Mouse (Mus musculus): ENCODE measurements at regions not wholly inside any gene's neighbourhood (a gene's known extent, or its start where the extent isn't known, plus 50 kb on each side); places are given as distances from the start of the nearest gene placed in this dataset.

DNA sequence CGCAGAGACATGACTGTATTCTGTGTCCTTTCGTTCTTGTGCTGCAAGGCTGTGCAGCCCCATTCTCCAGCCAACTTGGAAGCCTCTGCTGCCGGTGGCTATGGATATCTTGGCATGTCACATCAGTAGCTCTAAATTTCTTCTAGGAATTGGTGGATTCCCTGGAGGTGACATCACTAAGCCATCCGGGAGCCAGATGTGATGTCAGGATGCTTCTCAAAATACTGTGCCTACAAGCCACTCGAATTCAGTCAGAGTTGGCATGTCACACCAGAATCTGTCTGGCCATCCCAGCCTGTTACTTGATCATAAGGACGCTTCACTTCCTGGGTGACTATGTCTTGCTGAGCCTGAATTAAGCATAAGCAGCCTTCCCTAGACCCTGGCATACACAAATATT lies 359.9 kb downstream of the Mctp2 start:
- Histone ChIP-seq H3K36me3 (ENCODE audit: insufficient read depth, low read length) (no peaks in the 10 kb centered on the region), H3K27me3 (ENCODE audit: insufficient read depth, low read length) (no peaks in the 10 kb centered on the region), H3K4me3 (ENCODE audit: low read length) (no peak overlapping the region), H3K4me2 (replicated peaks; ENCODE audit: low read depth, low read length) (no peak overlapping the region), H3K9ac (replicated peaks; ENCODE audit: low read length) (no peak overlapping the region), H3K4me1 (ENCODE audit: insufficient read depth, low read length) (no peaks in the 10 kb centered on the region), H3K27ac (ENCODE audit: low read length) (no peak overlapping the region), H3K9me3 (ENCODE audit: low read length) (no peaks in the 10 kb centered on the region)
- WGBS, result 87% methylated on average over 6 of the region's 6 CpGs
- ATAC-seq (ENCODE audit: low FRiP score, low TSS enrichment), result no peak

GRCm38 (mm10) chr7:71943078-71944042 lies 363.0 kb downstream of the Mctp2 start:
- H3K27me3 ChIP-seq (ENCODE audit: insufficient read depth, low read length), result no peaks in the 10 kb centered on the region
- 53% methylated on average over 16 of the region's 16 CpGs for WGBS

GRCm38 (mm10) chr7:71937731-71938130 lies 368.7 kb downstream of the Mctp2 start:
- no peak for ATAC-seq (ENCODE audit: low FRiP score, low TSS enrichment)
- 55% methylated on average over 3 of the region's 3 CpGs for WGBS
- H3K9ac ChIP-seq (replicated peaks; ENCODE audit: low read length), result no peak overlapping the region

More at GRCm38 (mm10) chr7:71943078-71944042, 363.0 kb downstream of the Mctp2 start:
- no peaks in the 10 kb centered on the region for H3K9me3 ChIP-seq (ENCODE audit: low read length)
- H3K4me2 ChIP-seq (replicated peaks; ENCODE audit: low read depth, low read length), result no peak overlapping the region
- no peak overlapping the region for H3K9ac ChIP-seq (replicated peaks; ENCODE audit: low read length)
- H3K4me3 ChIP-seq (ENCODE audit: low read length), result no peak overlapping the region
- no peaks in the 10 kb centered on the region for H3K36me3 ChIP-seq (ENCODE audit: insufficient read depth, low read length)
- no peak overlapping the region for H3K27ac ChIP-seq (ENCODE audit: low read length)
- no peak for ATAC-seq (ENCODE audit: low FRiP score, low TSS enrichment)
- no peaks in the 10 kb centered on the region for H3K4me1 ChIP-seq (ENCODE audit: insufficient read depth, low read length)

GRCm38 (mm10) chr7:71936690-71937089 lies 369.7 kb downstream of the Mctp2 start:
- H3K27ac ChIP-seq (ENCODE audit: low read length), result peak overlapping the region; percentile 54

More at GRCm38 (mm10) chr7:71937731-71938130, 368.7 kb downstream of the Mctp2 start:
- H3K4me2 ChIP-seq (replicated peaks; ENCODE audit: low read depth, low read length), result no peak overlapping the region
- no peaks in the 10 kb centered on the region for H3K9me3 ChIP-seq (ENCODE audit: low read length)
- no peak overlapping the region for H3K4me3 ChIP-seq (ENCODE audit: low read length)
- no peaks in the 10 kb centered on the region for H3K4me1 ChIP-seq (ENCODE audit: insufficient read depth, low read length)
- no peaks in the 10 kb centered on the region for H3K36me3 ChIP-seq (ENCODE audit: insufficient read depth, low read length)
- no peaks in the 10 kb centered on the region for H3K27me3 ChIP-seq (ENCODE audit: insufficient read depth, low read length)
- H3K27ac ChIP-seq (ENCODE audit: low read length), result no peak overlapping the region

More at GRCm38 (mm10) chr7:71936690-71937089, 369.7 kb downstream of the Mctp2 start:
- Histone ChIP-seq H3K9ac (replicated peaks; ENCODE audit: low read length) (no peak overlapping the region), H3K27me3 (ENCODE audit: insufficient read depth, low read length) (no peaks in the 10 kb centered on the region), H3K4me3 (ENCODE audit: low read length) (no peak overlapping the region), H3K4me1 (ENCODE audit: insufficient read depth, low read length) (no peaks in the 10 kb centered on the region), H3K4me2 (replicated peaks; ENCODE audit: low read depth, low read length) (no peak overlapping the region), H3K36me3 (ENCODE audit: insufficient read depth, low read length) (no peaks in the 10 kb centered on the region), H3K9me3 (ENCODE audit: low read length) (no peaks in the 10 kb centered on the region)
- peak; percentile 39; the same call in 1 of the 2 replicates for ATAC-seq (ENCODE audit: low FRiP score, low TSS enrichment)
- 57% methylated on average over 4 of the region's 4 CpGs for WGBS
